Mouse (Mus musculus) adrenal gland, adult (tissue): ENCODE results near the gene Mitf.

Experiments used
- DNase-seq, 2 experiments: peaks; one replicate each; pipeline ENCODE4 v3.0.0; 2022 to 2023; ENCODE audit warnings: low spot score in 1 of 2; ENCODE audit not compliant: inconsistent age in 2 of 2

Mitf gene

DNA sequence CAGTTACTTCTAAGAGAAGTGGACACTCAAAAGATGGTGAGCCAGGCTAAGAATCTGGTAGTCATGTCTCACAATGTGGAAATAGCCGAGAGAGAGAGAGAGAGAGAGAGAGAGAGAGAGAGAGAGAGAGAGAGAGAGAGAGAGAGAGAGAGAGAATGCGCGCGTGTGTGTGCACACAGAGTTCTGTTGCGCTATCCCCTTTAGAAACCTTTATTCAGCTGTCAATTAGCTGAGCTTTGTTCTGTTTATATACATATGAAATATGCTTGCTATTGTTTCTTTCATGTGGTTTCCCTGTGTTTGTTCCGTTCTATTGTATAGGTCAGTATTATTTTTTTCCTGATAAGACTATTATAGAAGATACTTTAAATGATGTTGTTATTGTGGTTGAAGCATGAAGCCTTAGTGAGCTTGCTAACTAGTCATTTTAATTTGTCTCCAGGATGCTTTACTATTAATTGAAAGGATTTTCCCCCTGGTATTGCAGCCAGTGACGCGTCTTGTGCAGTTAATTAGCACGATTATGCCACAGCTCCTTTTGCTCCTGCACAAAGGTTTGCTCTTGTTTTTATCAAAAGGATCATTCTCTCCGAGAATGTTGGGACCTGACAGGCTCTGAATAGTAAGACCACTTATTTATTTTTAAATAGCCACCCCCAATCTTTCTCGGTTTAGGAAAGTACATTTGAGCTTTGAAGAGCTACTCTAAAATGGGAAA lies 131.2 kb downstream of the Mitf start:
- no peak for DNase-seq

GRCm38 (mm10) chr6:97940916-97941315 lies 134.1 kb downstream of the Mitf start:
- DNase-seq: no peak

- DNase-seq: no peak
Measured at GRCm38 (mm10) chr6:97950033-97950881, 143.4 kb downstream of the Mitf start.

GRCm38 (mm10) chr6:97950882-97951245 lies 144.0 kb downstream of the Mitf start:
- no peak for DNase-seq

GRCm38 (mm10) chr6:97951711-97952110 lies 144.9 kb downstream of the Mitf start:
- no peak for DNase-seq

DNA sequence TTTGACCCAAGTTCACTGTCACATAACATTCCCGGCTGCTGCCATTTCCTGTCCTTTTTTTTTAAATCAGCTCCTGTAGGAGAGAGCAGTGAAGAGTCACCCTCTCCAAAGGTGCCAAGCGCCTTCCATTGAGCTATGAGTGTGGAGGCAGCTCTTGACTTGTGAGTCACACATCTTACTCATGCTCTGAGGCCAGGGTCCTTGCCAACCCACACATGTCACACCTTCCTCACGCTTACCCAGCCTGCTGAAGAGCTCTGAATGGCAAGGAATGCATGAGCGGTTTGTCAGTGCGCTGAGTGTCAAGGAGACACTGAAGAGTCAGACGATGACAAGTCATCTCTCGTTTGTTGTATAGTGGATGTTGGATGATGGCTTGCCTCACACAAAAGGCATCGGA lies 146.0 kb downstream of the Mitf start:
- DNase-seq: peak; percentile 42 to 80

GRCm38 (mm10) chr6:97956121-97956520 lies 149.3 kb downstream of the Mitf start:
- DNase-seq: no peak

DNA sequence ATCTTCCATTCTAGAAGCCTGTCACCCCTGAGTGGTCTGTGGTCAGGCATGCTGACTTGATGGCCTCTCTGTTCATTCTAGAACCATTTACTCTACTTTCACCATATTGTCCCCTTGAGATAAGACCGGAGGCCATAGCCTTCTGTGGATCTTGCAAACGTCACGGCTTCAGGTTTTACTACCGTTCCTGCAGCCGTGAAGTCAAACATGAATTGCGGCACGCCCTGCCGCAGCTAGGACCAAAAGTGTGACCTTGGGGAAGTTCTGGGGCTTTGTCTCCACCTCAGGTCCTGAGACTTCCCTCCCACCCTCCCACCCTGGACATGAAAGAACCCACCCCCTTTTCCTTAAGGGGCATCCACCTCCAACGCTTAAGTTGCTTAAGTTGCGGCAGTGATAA lies 149.8 kb downstream of the Mitf start:
- DNase-seq: no peak

DNA sequence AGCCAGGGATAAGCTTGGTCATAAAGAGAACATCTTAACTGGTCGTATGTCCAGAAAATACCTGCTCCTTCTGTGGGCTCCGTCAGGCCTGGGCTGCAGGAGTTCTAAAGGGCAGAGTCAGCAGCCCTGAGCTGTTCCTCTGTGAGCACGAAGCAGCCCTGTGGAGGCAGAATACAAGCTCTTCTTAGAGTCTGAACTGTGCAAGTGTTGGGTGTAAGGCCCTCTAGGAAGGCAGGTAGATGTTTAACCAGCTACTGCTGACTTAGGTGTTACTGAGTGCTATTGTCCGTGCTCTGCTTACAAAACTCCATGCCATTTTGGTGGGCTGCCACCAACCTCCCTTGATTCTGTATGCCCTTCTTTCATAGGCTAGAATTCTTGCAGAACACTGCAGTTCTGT lies 151.4 kb downstream of the Mitf start:
- DNase-seq: no peak

DNA sequence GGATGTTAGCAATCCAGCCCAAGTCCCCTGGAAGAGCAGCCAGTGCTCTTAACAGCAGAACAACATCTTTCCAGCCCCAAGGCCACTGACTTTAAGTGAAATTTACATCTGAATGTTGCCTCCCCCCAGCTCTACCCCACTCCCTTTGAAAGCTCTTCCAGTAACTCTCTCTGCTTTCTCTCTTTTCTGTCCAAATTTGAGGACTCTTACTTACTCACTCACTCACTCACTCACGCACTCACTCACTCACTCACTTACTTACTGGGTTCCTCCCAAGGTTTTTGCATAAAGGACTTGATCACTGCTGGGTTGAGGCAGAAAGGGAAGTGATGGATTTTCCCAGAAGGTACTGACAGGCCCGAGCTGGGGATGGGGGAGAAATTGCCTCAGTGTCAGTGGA lies 154.9 kb downstream of the Mitf start:
- DNase-seq: no peak

- peak; percentile 8 to 51 for DNase-seq
Measured at GRCm38 (mm10) chr6:97962311-97962710, 155.5 kb downstream of the Mitf start.

DNA sequence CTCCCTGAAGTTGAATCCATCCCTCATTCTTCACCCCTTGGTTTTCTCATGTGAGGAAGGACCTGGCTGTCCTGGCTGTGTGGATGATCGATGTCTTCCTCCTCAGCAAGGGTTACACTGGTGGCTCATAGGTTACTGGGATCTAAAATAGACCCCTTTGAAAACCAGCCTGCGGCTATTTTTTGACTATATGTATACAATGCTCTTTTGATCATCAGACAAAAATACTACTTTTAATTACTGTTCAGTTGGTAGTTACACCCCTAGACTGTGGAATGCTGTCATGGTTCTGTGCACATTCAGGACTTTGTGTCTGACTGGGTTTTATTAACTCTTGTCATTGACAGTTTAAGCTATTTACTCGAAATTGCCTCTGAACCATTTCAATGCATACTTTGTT lies 157.9 kb downstream of the Mitf start:
- DNase-seq: no peak

DNA sequence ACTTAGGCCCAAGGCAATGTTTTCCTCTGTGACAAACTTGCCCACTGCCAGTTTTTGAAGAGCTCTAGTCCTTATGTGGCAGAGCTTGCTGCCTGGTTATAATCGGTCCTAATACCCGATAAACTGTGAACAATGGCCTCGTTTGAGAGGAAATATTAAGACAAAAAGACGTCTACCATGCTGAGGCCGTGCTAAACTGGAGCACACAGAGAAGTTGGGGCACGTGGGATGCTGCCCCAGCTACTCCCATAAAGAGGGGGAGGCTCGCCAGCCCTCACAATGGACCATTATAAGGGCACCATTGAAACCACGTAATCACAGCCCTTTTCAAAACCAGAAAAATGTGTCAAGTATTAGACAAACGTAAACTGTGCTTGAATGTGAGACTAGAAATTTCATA lies 174.8 kb downstream of the Mitf start:
- no peak for DNase-seq

DNA sequence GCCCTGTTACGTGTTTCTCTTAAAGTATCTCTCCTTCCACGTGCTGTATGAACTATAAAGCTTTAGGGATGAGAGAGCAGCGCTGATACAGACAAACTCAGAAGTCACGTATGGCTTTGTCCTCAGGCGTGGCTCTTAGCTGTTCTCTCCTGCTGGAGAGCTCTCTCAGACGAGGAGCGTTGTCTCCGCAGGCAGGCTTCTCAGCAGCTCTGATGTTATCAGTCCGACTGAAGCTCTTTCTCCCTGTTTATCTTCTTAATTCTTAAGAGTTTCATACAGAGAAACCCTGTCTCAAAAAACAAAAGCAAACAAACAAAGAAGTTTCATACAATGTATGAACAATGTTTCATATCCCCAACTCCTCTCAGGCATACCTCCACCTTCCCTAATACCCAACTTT lies 178.8 kb downstream of the Mitf start:
- DNase-seq: no peak

GRCm38 (mm10) chr6:97986417-97986816 lies 179.6 kb downstream of the Mitf start:
- no peak for DNase-seq

- DNase-seq: no peak
Measured at GRCm38 (mm10) chr6:97993507-97993906, 186.7 kb downstream of the Mitf start.

- no peak for DNase-seq
Measured at GRCm38 (mm10) chr6:97995606-97996307, 188.9 kb downstream of the Mitf start.

DNA sequence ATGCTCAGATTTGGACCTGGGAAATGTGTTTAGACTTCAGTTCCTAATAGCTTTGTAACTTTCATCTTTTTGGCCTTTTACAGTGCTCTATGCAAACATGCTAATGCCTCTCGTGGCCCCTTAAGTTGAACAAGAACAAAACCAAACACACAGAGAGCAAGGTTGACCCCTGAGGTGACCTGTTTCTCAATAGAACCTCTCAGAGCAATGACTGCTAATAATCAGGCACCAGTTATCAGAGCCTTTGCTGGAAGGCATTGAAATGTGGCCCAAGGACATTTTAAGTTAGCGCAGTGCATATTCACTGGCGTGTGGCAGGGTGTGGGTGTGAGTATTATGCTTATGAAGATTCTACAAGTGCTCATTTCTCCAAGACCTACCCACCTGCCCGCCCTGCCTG lies 194.7 kb downstream of the Mitf start:
- peak in 1 of 2 experiments; percentile 83 for DNase-seq

DNA sequence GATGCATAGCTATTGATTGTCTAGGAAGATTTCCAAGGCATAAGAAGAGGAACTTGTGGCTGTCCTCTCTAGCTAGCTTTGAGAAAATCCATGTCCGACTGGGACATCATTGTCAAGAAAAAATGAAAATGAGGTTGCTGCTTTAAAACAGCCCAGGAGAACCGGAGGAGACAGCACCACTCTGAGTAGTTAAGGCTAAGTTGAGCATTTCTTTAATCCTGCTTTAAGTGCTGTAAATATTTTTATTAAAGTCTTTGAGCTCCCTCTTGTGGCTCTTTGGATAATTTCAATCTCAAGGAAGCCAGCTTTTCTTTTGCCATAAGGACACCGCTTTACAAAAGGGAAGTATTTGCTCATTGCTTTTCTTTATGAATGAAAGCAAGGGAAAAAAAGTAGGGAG lies 196.3 kb downstream of the Mitf start:
- peak in 1 of 2 experiments; percentile 79 for DNase-seq

DNA sequence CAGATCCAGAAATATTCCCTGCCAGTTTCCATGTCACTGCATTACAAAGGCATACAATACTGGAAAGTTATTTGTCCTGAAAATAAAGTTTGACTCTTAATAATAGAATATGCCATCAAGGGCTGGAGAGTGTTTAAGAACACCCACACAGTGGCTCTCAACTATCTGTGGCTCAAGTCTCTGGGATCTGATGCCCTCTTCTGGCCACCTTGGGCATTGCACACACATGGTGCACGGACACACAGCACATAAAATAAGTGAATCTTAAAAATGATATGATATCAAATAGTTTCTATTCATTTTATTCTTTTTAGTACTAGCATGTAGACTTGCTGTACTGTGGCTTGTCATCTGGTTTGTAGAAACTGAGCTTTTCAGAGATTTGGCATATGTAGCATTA lies 198.7 kb downstream of the Mitf start:
- DNase-seq: peak in 1 of 2 experiments; percentile 57

DNA sequence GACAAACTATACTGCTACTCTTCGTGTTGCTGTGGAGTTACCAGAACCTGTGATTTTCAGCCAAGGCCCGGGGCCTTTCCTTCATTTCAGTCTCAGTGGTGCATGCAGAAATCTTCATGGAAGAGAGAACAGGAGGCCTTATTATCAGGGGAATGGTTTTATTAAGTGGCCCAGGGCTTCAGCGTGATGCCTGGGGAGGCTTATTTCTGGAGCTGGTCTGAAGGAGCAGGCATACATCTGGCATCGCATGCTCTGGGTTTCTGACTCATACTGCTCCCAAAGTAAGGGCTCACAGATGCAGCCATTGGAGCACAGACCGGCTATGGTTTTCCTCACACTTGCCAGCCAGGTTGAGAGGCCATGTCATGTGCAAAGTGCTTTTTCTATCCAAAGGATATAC lies 208.2 kb downstream of the Mitf start:
- no peak for DNase-seq

DNA sequence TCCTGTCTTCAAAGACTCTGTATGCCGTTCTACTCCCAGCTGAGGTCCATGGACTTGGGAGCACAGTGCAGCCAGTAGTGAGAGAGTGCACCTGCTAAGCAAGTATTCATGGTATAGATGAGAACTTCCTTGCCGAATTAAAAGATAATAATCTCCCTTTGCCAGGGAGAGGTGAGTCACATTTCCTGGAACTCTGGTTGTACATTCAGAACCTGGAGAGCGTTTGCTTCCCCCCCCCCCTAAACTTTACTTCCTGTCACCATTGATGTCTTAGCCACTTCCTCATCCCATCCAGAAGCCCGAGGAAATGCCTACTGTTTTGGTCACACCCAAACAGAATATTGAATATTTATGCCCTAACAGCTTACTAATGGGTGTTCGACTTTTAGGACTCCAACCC lies 209.0 kb downstream of the Mitf start:
- DNase-seq: no peak
